7 mouse cellular contexts compared by ENCODE assay signal in the genomic region with DNA sequence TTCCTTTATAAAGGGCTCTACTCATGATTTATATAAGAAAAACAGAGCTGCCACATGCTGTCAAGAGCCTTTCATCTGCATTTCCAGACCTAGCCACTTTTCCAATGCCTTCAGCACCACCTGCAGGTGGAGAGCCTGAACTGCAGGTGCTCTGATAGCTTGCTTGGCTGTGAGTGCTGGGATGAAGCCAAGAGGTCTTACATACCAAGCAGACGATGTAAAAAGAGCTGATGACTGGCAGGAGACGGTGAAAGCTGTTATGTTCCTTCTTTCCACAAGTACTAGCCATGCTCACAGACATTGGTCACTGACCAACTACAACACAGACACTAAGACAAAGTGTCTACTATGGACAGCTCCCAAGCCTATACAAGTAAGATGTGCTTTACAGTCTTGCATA. TPM values are rescaled to one million over a fixed set of nuclear protein-coding genes. Genes with fewer than 3 reads are reported as not detected.
DNase-seq lines count a peak whose midpoint lies in the region; ATAC-seq and TF ChIP-seq lines count a peak whose summit lies in the region.

No protein-coding gene starts in this region.

- no peaks in the 10 kb centered on the region for H3K36me3 ChIP-seq in midbrain, embryonic 11.5 days (ENCODE audit: control insufficient read depth, insufficient read depth, low read length)

- peak; percentile 99 for TF ChIP-seq CTCF in left cerebral cortex, adult 2 months (IDR thresholded peaks at IDR 0.05)

- H3K27me3 ChIP-seq in midbrain, embryonic 11.5 days (ENCODE audit: control insufficient read depth, insufficient read depth, low read length): no peaks in the 10 kb centered on the region

- intact Hi-C loops in left cerebral cortex, adult 2 months (cut with DNase I): loop anchor here (1.0 kb wide), 2 partner anchors 192 to 197 kb away; no protein-coding TSS in a partner anchor

- no peak overlapping the region for H3K4me2 ChIP-seq in midbrain, embryonic 11.5 days

- peak; percentile 97 for DNase-seq in adipocyte (ENCODE audit: low spot score)
- DNase-seq in cerebellum, postnatal 4 days (ENCODE audit: low spot score in 2 of 2): peak; percentile 88 to 96
- peak; percentile 92 to 94 for DNase-seq in gastrocnemius, adult 8-10 months (ENCODE audit: low spot score in 2 of 2)
- peak; percentile 94 for DNase-seq in induced T-regulatory cell, adult 2 months (ENCODE audit: low read depth)
- peak; percentile 90 to 93 for DNase-seq in left cerebral cortex, adult 2 months (ENCODE audit: extremely low spot score in 1 of 2, low spot score in 2 of 2)
- DNase-seq in midbrain, embryonic 11.5 days (ENCODE audit: low spot score, missing footprints): peak; percentile 98
- peak; percentile 98 for DNase-seq in skeletal muscle tissue, adult 2 months (ENCODE audit: low read depth, low spot score)

- peaks cover 3% of the 10 kb centered on the region for H3K4me1 ChIP-seq in midbrain, embryonic 11.5 days (ENCODE audit: control insufficient read depth, insufficient read depth, low read length)

- no peaks in the 10 kb centered on the region for H3K9me3 ChIP-seq in midbrain, embryonic 11.5 days (ENCODE audit: control insufficient read depth, low read length)

- ATAC-seq in midbrain, embryonic 11.5 days (ENCODE audit: low FRiP score): peak; percentile 44; the same call in 1 of the 2 replicates

- H3K9ac ChIP-seq in midbrain, embryonic 11.5 days (ENCODE audit: low read length): no peak overlapping the region

- H3K4me3 ChIP-seq in left cerebral cortex, adult 2 months: no peak overlapping the region
- no peak overlapping the region for H3K4me3 ChIP-seq in midbrain, embryonic 11.5 days (ENCODE audit: low read depth, low read length)

- peak overlapping the region; percentile 51 for H3K27ac ChIP-seq in left cerebral cortex, adult 2 months
- no peak overlapping the region for H3K27ac ChIP-seq in midbrain, embryonic 11.5 days (ENCODE audit: low read depth, low read length)

- WGBS in midbrain, embryonic 11.5 days: 17% methylated on average over 2 of the region's 2 CpGs

RNA-seq across cellular contexts. Expression of a gene that starts 12.0 kb away (rescaled TPM):
- not detected for total RNA-seq in gastrocnemius, adult 8-10 months (2022)
- under 1 TPM in 1 of 2 experiments, not detected in 1; 0.56 TPM for total RNA-seq in left cerebral cortex, adult 2 months (2021)
- 0.41 and 0.57 TPM in 2 replicates for polyA plus RNA-seq in midbrain, embryonic 11.5 days (2014; fragmentation: Nextera tagmentation; extraction: Ambion mirVana)

RNA-seq across cellular contexts. Expression of a gene that starts 12.3 kb away (rescaled TPM):
- total RNA-seq in gastrocnemius, adult 8-10 months (2022): 10 to 100 TPM; 70.9 to 77.9 (median 76.1) TPM
- 100 to 1,000 TPM; 120 to 125 TPM for total RNA-seq in left cerebral cortex, adult 2 months (2021)
- 41.4 and 46.8 TPM in 2 replicates for polyA plus RNA-seq in midbrain, embryonic 11.5 days (2014; fragmentation: Nextera tagmentation; extraction: Ambion mirVana)

RNA-seq across cellular contexts. Expression of a gene that starts 42.1 kb away (rescaled TPM):
- under 1 TPM in 3 of 4 experiments, not detected in 1; 0.07 to 0.32 (median 0.12) TPM for total RNA-seq in gastrocnemius, adult 8-10 months (2022)
- total RNA-seq in left cerebral cortex, adult 2 months (2021): 1 to 10 TPM in 1 of 2 experiments, under 1 TPM in 1; 0.77 to 1.0 TPM
- polyA plus RNA-seq in midbrain, embryonic 11.5 days (2014; fragmentation: Nextera tagmentation; extraction: Ambion mirVana): not detected in 2 replicates
